Mouse (Mus musculus): ENCODE measurements around the gene Brinp1. TPM values are rescaled to one million over a fixed set of nuclear protein-coding genes. Genes with fewer than 3 reads are reported as not detected.
A peak's percentile ranks its signal among the peaks of the same experiment; 100 is the strongest.
"Not testable (repeated sequence)": the region's sequence is repeated elsewhere in the genome, so short reads cannot be mapped to it uniquely, and the experiment has no call there.

Brinp1 gene
- total RNA-seq, 2 experiments from 2014 or later, result 191 to 197 TPM

DNA sequence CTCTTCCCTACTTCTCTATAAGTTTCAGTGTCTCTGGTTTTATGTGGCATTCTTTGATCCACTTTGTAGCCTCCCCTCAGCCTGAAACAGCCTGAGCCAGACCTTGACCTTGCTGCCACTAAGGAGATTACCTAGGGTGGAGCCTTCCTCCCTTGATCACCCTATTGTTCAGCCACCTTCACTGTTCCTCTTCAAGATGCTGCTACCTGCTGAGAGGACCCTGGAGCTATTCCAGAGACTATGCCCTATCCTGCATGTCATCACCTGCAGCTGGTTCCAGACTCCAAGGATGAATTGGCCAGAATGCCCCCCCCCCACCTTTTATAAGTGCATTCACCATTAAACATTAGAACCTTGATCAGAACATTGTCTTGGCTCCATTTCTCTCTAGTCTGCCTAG, 140.2 kb downstream of the Brinp1 start:
- DNase-seq, result not testable (repeated sequence)

DNA sequence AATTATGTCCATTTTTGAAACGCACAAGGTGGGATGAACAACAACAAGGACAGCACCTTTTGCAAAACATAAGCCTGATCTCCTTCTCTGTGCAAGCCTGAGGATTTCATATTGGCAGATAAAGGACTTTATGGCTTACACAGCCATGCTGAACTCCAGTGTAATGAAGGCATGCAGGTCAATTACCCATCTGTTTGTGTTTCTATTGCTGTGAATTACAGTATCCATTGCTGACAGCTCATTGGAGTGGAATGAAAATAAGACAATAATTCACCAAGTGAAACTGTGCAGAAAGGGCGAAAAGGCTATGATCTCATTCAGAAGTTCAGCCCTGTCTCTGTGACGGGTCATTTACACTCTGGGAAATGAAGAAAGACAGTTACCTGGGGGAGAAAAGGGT, 147.7 kb downstream of the Brinp1 start:
- no peak for DNase-seq

DNA sequence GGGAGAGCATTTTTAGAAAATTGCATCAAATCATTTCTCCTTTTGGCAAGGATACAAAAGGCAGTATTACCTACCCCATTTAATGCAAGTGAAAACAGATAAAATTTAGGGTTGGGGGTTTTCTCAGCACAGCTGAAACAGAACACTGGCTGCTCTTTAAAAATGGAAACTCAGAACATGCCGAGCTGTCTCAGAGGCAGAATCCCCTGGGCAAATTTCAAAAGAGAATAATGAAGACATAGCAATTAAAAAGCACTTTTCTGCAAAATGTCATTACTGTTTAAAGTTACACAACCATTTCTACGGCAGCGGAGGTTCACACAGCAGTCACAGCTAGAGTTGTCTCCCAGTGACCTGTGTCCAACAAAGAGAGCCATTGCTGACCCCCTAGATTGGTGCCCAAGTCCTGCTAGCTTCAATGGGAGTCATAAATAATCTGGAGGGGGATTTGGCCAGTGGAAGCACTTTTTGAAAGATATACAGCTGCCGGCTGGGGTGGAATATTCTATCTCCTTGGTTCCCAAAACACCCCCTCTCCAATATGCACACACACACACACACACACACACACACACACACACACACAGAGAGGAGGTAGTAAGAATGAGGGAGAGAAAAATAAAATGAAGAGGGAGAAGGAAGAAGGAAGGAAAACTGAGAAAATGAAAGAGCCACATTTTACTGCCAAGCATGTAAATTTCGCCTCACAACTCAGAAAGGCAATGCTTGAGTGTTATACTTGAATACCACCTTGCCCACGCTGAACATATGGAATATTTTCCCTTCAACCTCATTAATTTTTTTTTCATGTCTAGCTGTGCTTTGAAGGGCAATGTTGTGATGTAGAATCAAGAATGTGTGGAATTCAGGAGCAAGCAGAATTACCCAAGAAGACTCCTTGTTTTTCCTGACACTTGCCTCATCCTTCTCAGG, 152.0 kb downstream of the Brinp1 start:
- peak; percentile 7 to 28 for DNase-seq

DNA sequence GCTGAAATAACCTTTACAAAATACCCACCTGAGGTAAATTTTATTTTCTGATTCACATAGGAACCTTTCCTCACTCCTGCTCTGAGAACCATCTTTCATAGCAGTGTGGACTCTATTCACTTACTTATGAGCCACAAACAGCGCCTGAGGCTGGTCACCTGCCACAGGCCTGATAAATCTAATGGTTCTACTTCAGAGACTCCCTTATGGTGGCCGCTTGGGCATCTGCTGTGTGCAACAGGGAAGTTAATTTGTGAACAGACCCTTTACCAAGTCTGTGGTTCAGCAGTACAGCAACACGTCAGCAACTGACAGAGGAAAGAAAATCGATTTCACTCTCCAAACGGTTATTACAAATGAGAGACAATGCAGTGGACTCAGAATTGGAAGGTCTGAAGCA, 164.2 kb downstream of the Brinp1 start:
- DNase-seq, result no peak

DNA sequence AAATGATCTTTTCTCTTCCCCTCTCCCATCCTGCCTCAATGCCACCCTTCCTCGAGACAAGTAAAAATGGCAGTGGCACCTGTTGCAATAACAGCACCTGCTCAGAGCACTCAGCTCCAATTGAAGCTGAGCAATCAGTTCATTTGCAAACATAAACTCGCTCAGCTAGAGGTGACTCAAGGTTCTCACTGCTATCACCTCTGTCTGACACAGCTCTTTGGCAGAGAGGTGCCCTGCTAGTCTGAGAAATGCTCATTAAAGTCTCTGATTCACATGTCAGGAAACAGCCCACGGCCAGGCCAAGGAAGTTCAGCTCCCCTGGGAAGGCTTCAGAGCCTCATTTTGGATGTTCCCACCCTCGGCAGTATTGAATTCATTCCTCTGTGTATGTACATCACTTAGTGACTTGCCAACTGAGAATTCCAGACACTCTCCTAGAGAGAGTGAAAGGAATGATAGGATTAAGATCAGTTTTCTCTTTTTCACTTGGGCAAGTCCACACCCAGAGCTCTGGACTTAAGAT, 165.7 kb downstream of the Brinp1 start:
- DNase-seq, result no peak

DNA sequence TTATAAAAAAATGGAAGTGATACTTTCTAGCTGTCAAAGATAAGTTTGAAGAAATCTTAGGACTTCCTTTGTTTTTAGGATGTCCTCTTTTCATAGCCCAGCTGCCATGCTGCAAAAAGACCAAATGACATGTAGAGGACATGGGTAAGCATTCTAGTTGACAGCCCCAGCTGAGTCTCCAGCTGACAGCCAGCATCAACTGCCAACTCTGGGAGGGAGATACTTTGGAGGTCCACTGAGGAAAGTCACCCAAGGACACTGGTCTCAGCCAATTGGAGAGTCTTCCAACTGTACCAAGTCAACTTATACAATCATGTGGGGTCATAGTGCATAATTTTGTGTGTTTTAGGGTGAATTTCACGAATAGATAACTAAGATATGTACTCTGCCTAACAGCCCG, 166.6 kb downstream of the Brinp1 start:
- DNase-seq, result no peak

DNA sequence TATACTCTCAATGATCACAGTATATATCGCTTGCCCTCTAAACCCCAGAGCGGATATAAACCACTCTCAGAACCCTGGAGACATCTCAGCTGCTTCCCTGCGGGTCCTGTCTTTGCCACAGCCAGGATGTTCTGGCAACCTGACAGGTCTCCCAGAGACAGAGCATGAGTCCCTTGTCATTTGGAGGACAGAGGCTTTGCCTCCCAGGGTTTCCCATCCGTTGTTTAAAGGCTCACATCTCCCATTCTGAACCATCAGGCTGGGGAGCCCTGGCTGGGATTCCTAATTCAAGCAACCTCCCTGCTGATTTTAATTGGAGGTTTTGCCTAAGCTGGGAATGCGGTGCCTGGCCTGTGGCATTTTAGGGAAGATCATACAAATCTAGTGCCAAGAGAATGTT, 185.9 kb downstream of the Brinp1 start:
- DNase-seq, result peak in 1 of 2 experiments; percentile 27

DNA sequence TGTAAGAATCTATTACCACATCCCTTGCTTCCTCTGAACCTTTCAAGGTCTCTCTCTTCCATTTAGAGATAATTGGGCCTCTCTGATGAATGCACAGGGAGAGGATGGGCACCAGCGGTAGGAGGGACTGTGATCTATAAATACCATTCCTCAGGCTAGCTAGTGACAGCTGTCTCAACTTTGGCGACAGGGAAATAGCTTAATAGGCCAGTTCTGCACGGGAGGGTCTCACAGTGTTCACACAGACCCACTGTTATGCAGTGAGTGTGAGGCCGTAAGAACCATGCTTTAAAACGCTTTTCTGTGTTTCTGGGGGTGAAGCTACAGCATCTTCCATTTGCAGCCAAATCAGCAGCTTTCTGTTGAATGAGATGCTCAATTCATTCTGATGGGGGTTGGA, 186.8 kb downstream of the Brinp1 start:
- DNase-seq, result no peak

DNA sequence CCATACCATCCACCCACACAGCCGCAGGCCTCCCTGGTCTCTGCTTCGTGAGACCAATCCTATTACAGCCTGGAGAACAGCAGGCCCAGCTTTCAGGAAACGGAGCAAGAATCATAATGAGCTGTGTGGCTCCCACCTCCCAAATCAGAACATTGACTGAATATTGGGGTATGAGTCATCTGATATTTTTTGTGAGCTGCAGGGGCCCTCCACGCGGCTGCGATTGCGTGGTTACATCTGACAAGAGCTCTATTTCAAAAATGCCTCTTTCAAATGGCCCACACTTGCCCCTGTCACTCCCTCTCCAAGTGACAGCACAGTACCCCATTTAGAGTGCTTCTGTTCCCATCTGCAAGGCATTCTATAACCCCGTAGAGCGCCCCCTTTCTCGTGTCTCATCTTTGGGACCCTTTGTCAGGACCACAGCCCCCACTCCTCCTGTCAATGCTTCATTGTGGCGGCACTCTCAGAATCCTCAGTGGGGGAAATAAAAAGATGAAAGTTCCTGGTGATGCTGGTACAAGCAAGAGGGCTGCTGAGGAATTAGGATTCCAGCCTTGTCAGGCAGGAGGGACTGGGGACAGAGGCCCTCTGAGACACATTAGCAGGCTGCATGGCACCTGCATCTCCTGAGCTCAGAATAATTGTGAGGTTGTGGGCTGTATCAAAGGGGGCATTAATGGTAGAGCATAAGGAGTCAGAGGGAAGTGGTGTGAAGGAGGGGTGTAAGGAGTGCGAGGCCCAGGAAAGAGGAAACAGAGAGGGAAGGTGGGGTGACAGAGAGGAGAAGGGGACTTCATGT, 188.2 kb downstream of the Brinp1 start:
- DNase-seq, result peak; percentile 65 to 72

DNA sequence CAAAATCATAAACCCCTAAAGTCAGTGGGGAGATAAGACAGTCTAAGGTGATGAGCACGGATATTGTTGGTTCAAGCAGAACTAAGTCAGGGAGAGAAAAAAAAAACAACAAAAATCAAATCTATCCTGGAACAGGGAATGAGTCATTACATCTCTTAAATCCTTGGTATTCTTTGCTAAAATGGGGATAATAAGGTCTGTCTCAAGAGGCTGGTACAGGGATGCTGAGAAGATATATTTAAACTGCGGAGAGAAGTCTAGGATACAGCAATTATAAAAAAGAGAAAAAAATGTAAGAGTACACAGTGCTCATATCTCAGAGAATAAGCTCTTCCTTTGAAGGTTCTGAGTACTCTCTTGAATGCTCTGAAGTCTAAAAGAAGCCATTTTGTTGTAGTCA, 189.3 kb downstream of the Brinp1 start:
- DNase-seq, result no peak

DNA sequence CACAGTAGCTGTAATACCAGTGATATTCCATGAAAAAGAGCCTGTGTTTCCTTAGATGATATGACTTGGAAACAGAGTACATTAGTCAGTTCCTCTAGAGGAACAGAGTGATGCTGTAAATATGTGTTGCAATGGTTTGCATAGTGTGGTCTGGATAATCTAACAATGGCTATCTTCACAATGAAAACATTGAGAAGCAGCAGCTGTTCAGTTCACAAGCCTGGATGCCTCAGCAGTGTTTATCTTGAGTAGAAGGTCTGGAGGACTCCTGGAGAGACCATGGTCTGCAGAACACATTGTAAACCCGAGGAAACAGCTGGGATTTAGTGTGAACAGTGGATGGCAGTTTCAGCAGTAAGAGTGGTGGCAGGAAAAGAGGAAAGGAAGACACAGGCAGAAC, 233.2 kb downstream of the Brinp1 start:
- no peak for DNase-seq
